Mouse (Mus musculus) liver, embryonic 11.5 days (tissue): ENCODE measurements around the gene Dop1b. TPM values are rescaled to one million over a fixed set of nuclear protein-coding genes. Genes with fewer than 3 reads are reported as not detected.
"Not testable (repeated sequence)": the region's sequence is repeated elsewhere in the genome, so short reads cannot be mapped to it uniquely, and the experiment has no call there.

Source experiments
- ATAC-seq: fragments of 200-750 bp; cut with Nextera tagmentation; replicated peaks from 2 replicates; pipeline ENCODE4 v1.8.0; 2017; ENCODE audit warnings: moderate number of reproducible peaks, mild to moderate bottlenecking, moderate TSS enrichment, moderate library complexity; ENCODE audit not compliant: low FRiP score
- DNase-seq: peaks from one replicate; pipeline ENCODE4 v3.0.0-alpha.2; 2017; ENCODE audit warnings: low spot score
- H3K27ac ChIP-seq: fragments of 300-500 bp; sonication (generic); 2 replicates; pipeline ENCODE4 v1.5.1; 2014; ENCODE audit warnings: mild to moderate bottlenecking, low read depth, low read length, control low read depth
- H3K27me3 ChIP-seq: fragments of 300-500 bp; sonication (generic); replicated peaks from 2 replicates; pipeline ENCODE4 v1.6.1; 2014; ENCODE audit warnings: low read length, mixed read lengths; ENCODE audit not compliant: control insufficient read depth, insufficient read depth
- H3K36me3 ChIP-seq: fragments of 300-500 bp; sonication (generic); 2 replicates; pipeline ENCODE4 v1.6.1; 2014; ENCODE audit warnings: mild to moderate bottlenecking, low read length, moderate library complexity, mixed read lengths; ENCODE audit not compliant: control insufficient read depth, insufficient read depth
- H3K4me1 ChIP-seq: fragments of 300-500 bp; sonication (generic); replicated peaks from 2 replicates; pipeline ENCODE4 v1.6.1; 2014; ENCODE audit warnings: low read length, mixed read lengths; ENCODE audit not compliant: control insufficient read depth, insufficient read depth
- H3K4me2 ChIP-seq: fragments of 300-500 bp; sonication (generic); 2 replicates; pipeline ENCODE4 v1.6.1; 2014; ENCODE audit warnings: mild to moderate bottlenecking, control low read depth, moderate library complexity
- H3K4me3 ChIP-seq: fragments of 300-500 bp; sonication (generic); 2 replicates; pipeline ENCODE4 v1.5.1; 2014; ENCODE audit warnings: low read depth, low read length, control low read depth
- H3K9ac ChIP-seq: fragments of 300-500 bp; sonication (generic); 2 replicates; pipeline ENCODE4 v1.6.1; 2014; ENCODE audit warnings: low read depth, low read length, control low read depth
- H3K9me3 ChIP-seq: fragments of 300-500 bp; sonication (generic); 2 replicates; pipeline ENCODE4 v1.6.1; 2016; ENCODE audit warnings: low read length, inconsistent platforms, mixed read lengths; ENCODE audit not compliant: control insufficient read depth
- WGBS: fragments of 180-500 bp; shearing (Covaris S2); extraction: QIAGEN DNeasy Blood & Tissue Kit; methylation state at CpG from one replicate; pipeline ENCODE4 v1.1.7; 2014; 5-methylcytosine and 5-hydroxymethylcytosine counted together
- polyA plus RNA-seq: library from polyadenylated mRNA; unstranded; fragments of >200 nt; fragmentation: Nextera tagmentation; extraction: Ambion mirVana; gene quantifications from 2 replicates; pipeline ENCODE4 v1.2.1, GENCODE M21; 2014

Gene Dop1b
- 18.1 and 19.1 TPM in 2 replicates for polyA plus RNA-seq

- Histone ChIP-seq H3K4me2 (peak within 1 kb of the TSS; percentile 99), H3K36me3 (no peaks in the 10 kb centered on the region), H3K27ac (peak within 1 kb of the TSS; percentile 77), H3K27me3 (no peaks in the 10 kb centered on the region), H3K9ac (peak within 1 kb of the TSS; percentile 89), H3K9me3 (no peaks in the 10 kb centered on the region), H3K4me3 (peak within 1 kb of the TSS; percentile 87), H3K4me1 (peaks cover 11% of the 10 kb centered on the region)
- WGBS, result under 1% methylated on average over 76 of the region's 77 CpGs
- ATAC-seq, result peak; percentile 89
- DNase-seq, result peak; percentile 100
These were observed at the start of gene Dop1b for GRCm38 (mm10) chr16:93711411-93712188. Dop1b (plus strand) TSS chr16:93711904.

GRCm38 (mm10) chr16:93667976-93668375, 43.7 kb upstream of the Dop1b start:
- peaks cover 4% of the 10 kb centered on the region; the same call in 1 of the 2 replicates for H3K9me3 ChIP-seq
- H3K9ac ChIP-seq, result no peak overlapping the region
- no peak for ATAC-seq
- no peak overlapping the region for H3K4me3 ChIP-seq
- H3K27ac ChIP-seq, result no peak overlapping the region
- H3K4me1 ChIP-seq, result no peaks in the 10 kb centered on the region
- no peaks in the 10 kb centered on the region for H3K36me3 ChIP-seq
- DNase-seq, result no peak
- H3K27me3 ChIP-seq, result no peaks in the 10 kb centered on the region
- no peak overlapping the region for H3K4me2 ChIP-seq

- Histone ChIP-seq H3K4me1 (no peaks in the 10 kb centered on the region), H3K4me3 (no peak overlapping the region), H3K27ac (no peak overlapping the region), H3K27me3 (no peaks in the 10 kb centered on the region), H3K9me3 (peaks cover 4% of the 10 kb centered on the region; the same call in 1 of the 2 replicates), H3K9ac (no peak overlapping the region), H3K4me2 (no peak overlapping the region), H3K36me3 (no peaks in the 10 kb centered on the region)
- DNase-seq (no peak), ATAC-seq (no peak)
These were observed 42.2 kb upstream of the Dop1b start for GRCm38 (mm10) chr16:93669521-93669920.

- ATAC-seq, H3K4me2 ChIP-seq, H3K4me1 ChIP-seq, H3K36me3 ChIP-seq, H3K9me3 ChIP-seq, H3K27ac ChIP-seq, DNase-seq, H3K9ac ChIP-seq, H3K27me3 ChIP-seq, H3K4me3 ChIP-seq: not testable (repeated sequence)
- WGBS, result 39% methylated on average over 4 of the region's 4 CpGs
These were observed 41.2 kb upstream of the Dop1b start for GRCm38 (mm10) chr16:93670466-93670865.

- Histone ChIP-seq H3K9me3 (peaks cover 4% of the 10 kb centered on the region; the same call in 1 of the 2 replicates), H3K4me2 (no peak overlapping the region), H3K36me3 (no peaks in the 10 kb centered on the region), H3K4me3 (no peak overlapping the region), H3K9ac (no peak overlapping the region), H3K4me1 (no peaks in the 10 kb centered on the region), H3K27me3 (no peaks in the 10 kb centered on the region), H3K27ac (no peak overlapping the region)
- 87% methylated on average over 5 of the region's 5 CpGs for WGBS
- ATAC-seq, result no peak
- no peak for DNase-seq
These were observed 40.6 kb upstream of the Dop1b start for GRCm38 (mm10) chr16:93671064-93671463.

- no peak for ATAC-seq
- no peak for DNase-seq
- 74% methylated on average over 5 of the region's 5 CpGs for WGBS
These were observed 35.3 kb upstream of the Dop1b start for GRCm38 (mm10) chr16:93676376-93676775.

GRCm38 (mm10) chr16:93678206-93678605, 33.5 kb upstream of the Dop1b start:
- ATAC-seq (no peak), DNase-seq (no peak)
- 69% methylated on average over 4 of the region's 4 CpGs for WGBS
- Histone ChIP-seq H3K4me1 (peaks cover 4% of the 10 kb centered on the region), H3K27ac (no peak overlapping the region), H3K9ac (no peak overlapping the region), H3K9me3 (no peaks in the 10 kb centered on the region), H3K27me3 (peaks cover 27% of the 10 kb centered on the region), H3K36me3 (no peaks in the 10 kb centered on the region), H3K4me2 (no peak overlapping the region), H3K4me3 (no peak overlapping the region)

More at GRCm38 (mm10) chr16:93676376-93676775, 35.3 kb upstream of the Dop1b start:
- Histone ChIP-seq H3K27me3 (peaks cover 8% of the 10 kb centered on the region), H3K4me1 (no peaks in the 10 kb centered on the region), H3K9me3 (no peaks in the 10 kb centered on the region), H3K36me3 (no peaks in the 10 kb centered on the region), H3K9ac (no peak overlapping the region), H3K4me3 (no peak overlapping the region), H3K4me2 (no peak overlapping the region), H3K27ac (no peak overlapping the region)

GRCm38 (mm10) chr16:93679165-93679564, 32.5 kb upstream of the Dop1b start:
- Histone ChIP-seq H3K9ac (no peak overlapping the region), H3K9me3 (no peaks in the 10 kb centered on the region), H3K4me2 (no peak overlapping the region), H3K27ac (no peak overlapping the region), H3K27me3 (peaks cover 36% of the 10 kb centered on the region), H3K4me3 (no peak overlapping the region), H3K36me3 (no peaks in the 10 kb centered on the region), H3K4me1 (peaks cover 11% of the 10 kb centered on the region)
- WGBS, result 69% methylated on average over 9 of the region's 9 CpGs
- ATAC-seq (no peak), DNase-seq (no peak)

GRCm38 (mm10) chr16:93682156-93682688, 29.5 kb upstream of the Dop1b start:
- H3K9ac ChIP-seq, result no peak overlapping the region
- no peak overlapping the region for H3K4me3 ChIP-seq
- peak; percentile 10; the same call in 1 of the 2 replicates for ATAC-seq
- H3K4me2 ChIP-seq, result peak overlapping the region; percentile 83
- no peaks in the 10 kb centered on the region for H3K36me3 ChIP-seq
- H3K27me3 ChIP-seq, result peaks cover 54% of the 10 kb centered on the region
- no peak for DNase-seq
- 27% methylated on average over 13 of the region's 13 CpGs for WGBS
- peaks cover 11% of the 10 kb centered on the region for H3K4me1 ChIP-seq
- no peak overlapping the region for H3K27ac ChIP-seq
- no peaks in the 10 kb centered on the region for H3K9me3 ChIP-seq
